Mouse (Mus musculus) right cerebral cortex, adult 2 months (tissue): ENCODE measurements around the gene Tbx4.
A peak's percentile ranks its signal among the peaks of the same experiment; 100 is the strongest.

ENCODE experiments used
- DNase-seq, 2 experiments: peaks; one replicate each; pipeline ENCODE4 v3.0.0; 2021 to 2022; ENCODE audit warnings: low spot score in 2 of 2

Tbx4 gene

DNA sequence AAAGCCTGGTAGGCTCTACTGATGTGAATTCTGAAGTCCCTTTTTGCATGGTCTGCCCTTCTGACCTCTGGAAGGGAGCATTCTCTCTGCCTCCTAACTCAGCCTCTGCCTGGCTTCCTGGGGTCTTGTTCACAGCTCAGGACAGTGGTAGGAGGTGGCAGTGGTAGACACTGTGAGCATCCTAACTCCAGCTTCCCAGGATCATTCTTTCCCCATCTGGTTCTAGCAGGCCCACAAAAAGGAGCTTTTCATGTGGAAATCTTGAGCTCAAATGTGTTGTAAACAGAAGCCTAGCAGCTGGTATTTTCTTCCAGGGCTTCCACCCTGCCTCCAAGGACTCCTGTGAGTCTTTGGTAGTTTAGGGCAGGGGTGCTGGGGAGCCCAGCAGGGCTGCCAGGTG is 14.1 kb downstream of the Tbx4 start:
- DNase-seq = no peak

DNA sequence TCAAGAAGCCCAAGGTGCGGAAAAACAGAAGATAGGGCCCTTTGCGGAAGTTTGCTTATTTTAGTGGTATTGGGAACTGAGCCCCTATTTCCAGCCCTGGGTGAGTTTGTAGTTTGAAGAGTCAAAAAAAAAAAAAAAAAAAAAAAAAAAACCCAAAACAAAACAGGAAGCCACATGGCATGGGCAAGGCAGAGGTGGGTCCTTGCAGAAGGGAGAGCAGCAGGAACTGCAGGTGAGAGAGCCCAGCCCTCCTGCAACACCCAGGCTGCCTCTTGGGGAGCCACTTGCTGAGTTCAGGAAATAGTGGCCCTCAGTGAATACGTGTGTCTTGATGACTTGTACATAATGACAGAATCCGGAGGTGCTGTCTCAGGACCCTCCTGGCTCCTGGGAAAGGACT is 23.3 kb downstream of the Tbx4 start:
- no peak for DNase-seq

DNA sequence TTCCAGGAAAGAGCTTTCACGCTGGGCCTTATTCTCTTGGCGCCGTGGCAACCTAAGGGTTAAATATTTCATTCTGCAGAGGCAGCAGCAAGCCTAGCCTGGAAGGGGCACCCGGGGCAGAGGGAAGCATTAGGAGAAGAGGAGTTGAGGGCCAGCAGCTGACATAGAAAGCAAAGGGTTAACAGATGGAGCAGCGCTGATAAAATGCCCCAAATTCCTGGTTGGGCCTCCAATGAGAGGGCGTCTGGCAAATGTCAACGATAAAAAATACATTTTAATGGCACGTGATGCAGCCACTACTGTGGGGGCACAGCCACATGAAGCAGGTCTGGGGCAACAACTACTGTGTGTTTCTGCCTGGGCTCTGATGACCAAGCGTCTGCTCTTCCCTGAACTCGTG is 23.9 kb downstream of the Tbx4 start:
- no peak for DNase-seq

DNA sequence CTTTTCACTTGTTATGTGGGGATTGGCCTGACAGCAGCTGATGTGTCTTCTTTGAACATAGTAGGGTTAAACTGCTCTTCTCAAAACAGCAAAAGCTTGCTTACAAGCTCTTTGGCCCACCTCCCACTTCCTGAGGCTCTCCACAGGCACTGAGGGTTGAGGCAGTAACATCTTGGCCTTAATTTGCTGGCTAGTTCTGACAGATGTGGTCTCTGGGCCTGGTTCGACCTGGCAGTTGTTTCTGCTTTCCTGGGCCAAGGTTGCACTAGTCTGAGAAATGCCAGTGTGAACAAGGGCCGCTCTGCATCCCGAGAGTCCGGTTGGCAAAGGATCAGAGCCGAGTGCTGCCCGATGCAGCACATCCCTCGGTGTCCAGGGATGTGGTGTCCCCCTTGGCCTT is 27.3 kb downstream of the Tbx4 start:
- no peak for DNase-seq

GRCm38 (mm10) chr11:85917091-85917992 is 31.1 kb downstream of the Tbx4 start:
- no peak for DNase-seq

GRCm38 (mm10) chr11:85917993-85918325 is 31.7 kb downstream of the Tbx4 start:
- DNase-seq = no peak

GRCm38 (mm10) chr11:85918388-85918940 is 32.2 kb downstream of the Tbx4 start:
- DNase-seq = no peak

- DNase-seq = peak; percentile 32 to 48
Observed at GRCm38 (mm10) chr11:85925294-85925743, 39.1 kb downstream of the Tbx4 start.

DNA sequence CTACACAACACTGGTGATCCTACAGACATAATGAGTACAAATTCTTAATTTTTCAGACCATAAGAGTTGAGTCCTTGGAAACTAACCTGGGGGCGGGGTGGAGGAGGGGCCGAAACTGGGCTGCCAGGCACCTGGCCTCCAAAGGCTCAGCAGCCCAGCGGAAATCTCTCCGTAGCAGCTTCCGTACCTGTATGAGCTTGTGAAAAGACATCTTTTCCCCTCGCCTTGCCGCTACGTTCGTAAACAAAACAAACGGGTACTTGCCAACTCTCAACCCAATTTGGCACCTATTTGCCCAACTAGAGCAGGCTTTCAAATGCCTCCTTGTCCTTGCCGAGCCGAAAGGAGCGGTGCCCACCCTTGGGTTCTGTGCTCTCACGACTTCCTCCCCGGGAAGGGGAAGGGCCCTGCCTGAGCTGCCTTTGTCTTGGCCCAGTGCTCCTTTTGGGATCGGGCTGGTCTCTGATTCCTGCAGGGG is 40.1 kb downstream of the Tbx4 start:
- DNase-seq = peak in 1 of 2 experiments; percentile 2

GRCm38 (mm10) chr11:85928106-85928505 is 41.9 kb downstream of the Tbx4 start:
- no peak for DNase-seq

DNA sequence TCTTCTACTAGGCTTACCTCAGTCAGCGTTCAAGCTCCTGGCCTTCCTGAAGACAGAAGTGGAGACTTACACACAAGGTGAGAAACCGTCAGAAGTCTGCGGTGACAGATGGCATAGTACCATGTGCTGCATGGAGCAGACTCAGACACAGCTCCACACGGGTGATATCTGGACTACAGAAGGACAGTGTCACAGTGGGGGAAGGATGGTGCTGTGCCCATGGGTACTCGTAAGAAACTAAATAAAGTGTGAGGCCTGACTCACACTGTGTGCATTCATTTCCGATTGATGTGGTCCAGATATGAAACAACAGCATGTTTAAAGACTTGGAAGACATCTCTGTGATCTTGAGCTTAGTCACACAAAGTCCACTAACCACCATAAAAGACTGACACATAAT is 43.4 kb downstream of the Tbx4 start:
- DNase-seq = no peak

DNA sequence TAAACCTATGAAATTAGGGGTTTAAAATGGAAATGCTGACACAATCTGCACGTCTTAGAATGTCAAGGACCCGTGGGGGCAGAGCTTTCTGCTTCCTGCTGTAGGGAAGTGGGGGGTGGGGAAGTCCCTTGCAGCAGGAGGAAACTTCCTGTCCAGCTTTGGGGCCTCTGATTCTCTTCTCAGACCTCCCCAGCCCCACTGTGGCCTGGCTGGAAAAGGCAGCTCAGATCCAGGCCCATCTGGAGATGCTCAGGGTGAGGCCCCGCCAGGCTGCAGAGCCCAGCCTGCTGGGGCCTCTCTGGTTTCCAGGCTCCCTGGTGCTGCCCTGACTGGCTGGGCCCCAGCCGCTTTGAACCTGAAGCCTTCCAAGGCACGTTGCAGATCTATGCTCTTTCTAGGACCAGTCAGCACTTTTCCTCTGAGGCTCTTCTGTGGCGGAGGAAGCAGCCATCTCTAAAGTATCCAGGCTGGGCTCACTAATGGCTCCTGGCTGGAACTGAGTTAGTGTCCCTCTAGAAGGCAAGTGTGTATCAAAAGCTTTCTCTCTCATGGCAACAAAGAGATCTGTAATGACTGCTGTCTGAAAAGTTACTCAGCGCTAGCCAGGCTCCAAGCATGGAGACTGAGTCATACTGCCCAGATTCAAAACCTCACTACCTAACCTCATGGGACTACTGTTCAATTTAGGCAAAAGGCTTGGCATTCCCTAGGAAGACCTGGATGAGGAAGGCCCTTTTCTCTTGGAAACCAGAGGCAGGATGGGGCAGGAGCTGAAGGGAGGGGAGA is 55.8 kb downstream of the Tbx4 start:
- DNase-seq = no peak

GRCm38 (mm10) chr11:85948765-85949164 is 62.5 kb downstream of the Tbx4 start:
- DNase-seq = no peak

- DNase-seq = no peak
Observed at GRCm38 (mm10) chr11:85949749-85950148, 63.5 kb downstream of the Tbx4 start.

DNA sequence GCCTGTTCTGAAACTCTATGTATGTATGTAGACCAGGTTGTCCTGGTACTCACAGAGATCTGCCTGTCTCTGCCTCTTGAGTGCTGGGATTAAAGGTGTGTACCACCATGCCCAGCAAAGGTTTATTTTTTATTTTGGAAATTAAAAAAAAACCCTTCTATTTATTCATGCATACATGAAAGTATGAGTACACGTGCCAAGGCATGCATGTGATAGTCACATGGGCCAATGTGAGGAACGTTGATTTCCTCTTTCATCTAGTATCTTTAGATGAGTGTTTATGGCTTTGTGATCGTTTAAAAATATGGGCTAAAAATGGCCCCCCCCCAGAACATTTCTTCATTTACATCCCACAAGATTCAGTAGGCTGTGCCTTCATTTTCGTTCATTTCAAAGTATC is 66.3 kb downstream of the Tbx4 start:
- no peak for DNase-seq

DNA sequence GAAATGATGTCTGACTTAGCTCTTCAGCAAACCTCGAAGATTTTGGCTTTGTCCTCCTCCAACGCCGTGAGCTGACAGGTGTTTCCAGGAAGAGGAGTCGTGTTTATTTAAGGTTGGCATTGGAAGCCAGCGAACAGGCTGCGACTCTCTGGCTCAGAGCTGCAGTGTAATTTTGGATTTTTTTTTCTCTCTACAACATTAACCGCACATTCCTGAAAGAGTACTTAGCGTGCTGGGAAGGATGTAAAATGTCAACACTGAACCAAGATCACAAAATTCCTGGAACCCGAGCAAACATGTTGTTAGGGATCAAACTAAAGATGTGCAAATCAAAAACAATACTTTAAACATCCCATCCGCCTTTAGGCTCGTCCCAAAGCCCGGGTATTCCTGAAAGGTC is 69.4 kb downstream of the Tbx4 start:
- DNase-seq = no peak

- no peak for DNase-seq
Observed at GRCm38 (mm10) chr11:85956422-85956821, 70.2 kb downstream of the Tbx4 start.

DNA sequence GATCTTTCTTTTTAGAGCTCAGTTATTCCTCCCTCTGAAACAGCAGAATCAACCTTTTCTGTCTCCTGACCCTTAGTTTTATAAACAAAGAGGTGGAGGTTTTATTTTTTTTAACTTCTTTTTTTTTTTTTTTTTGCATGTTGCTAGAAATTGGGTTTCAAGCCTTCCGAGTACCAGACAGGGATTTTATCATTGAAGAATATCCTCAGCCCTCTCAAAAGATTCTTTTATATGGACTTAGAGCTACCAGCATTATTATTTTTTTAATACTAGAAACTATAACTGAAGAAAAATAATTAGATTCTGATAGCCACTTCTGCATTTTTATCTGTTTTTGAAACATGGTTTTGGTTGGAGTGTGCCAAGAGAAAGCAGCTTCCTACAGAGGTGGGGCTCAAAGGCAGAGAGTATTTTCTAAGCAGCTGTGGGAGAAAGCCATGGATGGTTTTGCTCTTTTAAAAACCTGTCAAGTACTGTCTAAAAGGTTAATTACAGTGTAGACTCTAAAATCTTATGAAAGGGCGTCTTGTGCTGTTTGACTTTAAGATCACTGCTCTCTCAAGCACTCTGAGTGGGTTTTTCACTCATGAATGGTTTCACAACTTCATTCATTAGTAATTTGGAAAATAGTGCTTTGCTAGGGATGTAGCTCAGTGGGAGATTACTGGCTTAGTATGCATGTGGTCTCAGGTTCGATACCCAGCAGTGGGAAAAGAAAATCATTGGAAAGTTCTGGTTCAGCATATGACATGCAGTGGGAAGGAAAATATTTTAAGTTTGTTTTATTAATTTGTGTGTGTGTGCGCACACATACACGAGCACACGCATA is 70.9 kb downstream of the Tbx4 start:
- DNase-seq = no peak

DNA sequence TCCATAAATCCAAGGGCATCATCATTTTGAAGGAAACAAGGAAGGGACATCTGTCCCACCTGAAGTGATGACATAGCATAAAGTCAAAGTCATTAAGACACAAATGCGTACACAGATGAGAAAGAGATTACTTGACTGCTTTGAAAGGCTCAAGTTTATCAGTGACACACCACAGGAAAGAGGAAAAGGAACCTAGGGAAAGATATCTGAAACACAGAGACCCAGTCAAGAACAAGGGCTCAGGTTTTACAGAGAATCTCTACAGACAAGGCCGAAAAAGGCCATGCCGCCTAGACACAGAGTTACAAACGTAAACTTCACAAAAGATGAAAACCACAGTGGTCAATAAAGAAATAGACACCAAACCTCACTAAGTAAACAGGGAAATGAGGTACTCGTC is 73.6 kb downstream of the Tbx4 start:
- no peak for DNase-seq

DNA sequence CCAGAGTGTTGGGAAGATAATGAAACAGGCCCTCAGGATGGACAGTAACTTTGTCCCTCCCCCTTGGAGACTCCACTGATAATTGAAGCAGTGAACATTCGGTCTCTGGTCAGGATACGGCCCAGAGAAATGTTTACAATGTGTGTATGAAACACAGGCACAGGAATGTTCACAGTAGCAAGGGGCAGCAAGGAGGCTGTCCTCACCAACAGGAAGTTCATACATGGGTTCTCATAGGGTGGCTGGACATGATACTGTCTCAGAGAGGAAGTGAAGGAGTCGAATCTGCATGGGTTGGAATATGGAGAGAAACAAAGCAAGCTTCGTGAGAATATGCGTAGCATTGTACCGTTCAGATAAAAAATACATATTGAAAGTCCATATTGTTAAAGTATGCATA is 74.1 kb downstream of the Tbx4 start:
- no peak for DNase-seq

DNA sequence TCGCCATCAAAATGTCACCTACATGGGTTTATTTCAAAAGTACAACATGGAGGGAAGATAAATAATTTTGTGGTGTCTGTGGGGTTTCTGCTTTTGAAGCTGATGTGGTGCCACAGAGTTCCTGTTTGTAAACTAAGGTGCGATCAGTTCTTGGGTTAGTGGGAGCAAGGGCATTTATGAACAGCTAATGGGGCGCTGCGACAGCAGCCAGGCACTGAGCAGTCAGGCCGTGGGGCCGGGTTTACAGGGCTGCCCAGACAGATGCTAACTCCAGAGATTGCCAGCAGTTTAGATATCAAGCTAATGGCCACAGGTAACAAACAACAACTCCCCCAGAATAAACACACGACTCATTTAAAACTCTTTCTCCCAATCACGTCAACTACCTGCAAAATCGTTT is 75.3 kb downstream of the Tbx4 start:
- no peak for DNase-seq
